Mouse (Mus musculus) ES-E14 (cell line): ENCODE measurements around the gene Lin7c. TPM values are rescaled to one million over a fixed set of nuclear protein-coding genes. Genes with fewer than 3 reads are reported as not detected.
"Not testable (repeated sequence)": the region's sequence is repeated elsewhere in the genome, so short reads cannot be mapped to it uniquely, and the experiment has no call there.

Source experiments
- DNase-seq: peaks from one replicate; pipeline ENCODE4 v3.0.0-alpha.2; 2013; ENCODE audit warnings: low read depth, low spot score
- H3K27ac ChIP-seq: 2 replicates; pipeline ENCODE4 v1.5.1; 2012; ENCODE audit warnings: low read depth, mild to moderate bottlenecking, low read length, moderate library complexity, mixed read lengths; ENCODE audit not compliant: poor library complexity, insufficient read depth, severe bottlenecking
- H3K36me3 ChIP-seq: 2 replicates; pipeline ENCODE4 v1.6.1; 2012; ENCODE audit warnings: mild to moderate bottlenecking, low read length, moderate library complexity, mixed read lengths; ENCODE audit not compliant: control insufficient read depth, poor library complexity, insufficient read depth, severe bottlenecking
- H3K4me1 ChIP-seq, 2 experiments: fragments of 150-350 bp in 1 of 2; sonication (generic) in 1 of 2; 2 replicates each; pipeline ENCODE4 v1.6.1; 2012; ENCODE audit warnings: low read length in 2 of 2, mild to moderate bottlenecking in 1 of 2, mixed read lengths in 1 of 2; ENCODE audit not compliant: control insufficient read depth in 2 of 2, insufficient read depth in 2 of 2, poor library complexity in 1 of 2
- H3K4me3 ChIP-seq, 2 experiments: fragments of 150-350 bp in 1 of 2; sonication (generic) in 1 of 2; 2 replicates each; pipeline ENCODE4 v1.5.1; 2012; ENCODE audit warnings: low read length in 2 of 2, low read depth in 1 of 2, mild to moderate bottlenecking in 1 of 2, mixed read lengths in 1 of 2; ENCODE audit not compliant: insufficient read depth in 1 of 2, poor library complexity in 1 of 2, severe bottlenecking in 1 of 2
- H3K9ac ChIP-seq: 2 replicates; pipeline ENCODE4 v1.6.1; 2012; ENCODE audit warnings: low read depth, mild to moderate bottlenecking, low read length, mixed read lengths; ENCODE audit not compliant: poor library complexity, insufficient read depth, severe bottlenecking
- H3K9me3 ChIP-seq: fragments of 150-350 bp; sonication (generic); 2 replicates; pipeline ENCODE4 v1.6.1; 2012; ENCODE audit warnings: low read depth, mild to moderate bottlenecking, low read length; ENCODE audit not compliant: control insufficient read depth, insufficient read depth
- CHD2 ChIP-seq: IDR thresholded peaks from 2 replicates; pipeline ENCODE4 v1.6.1; 2014; ENCODE audit warnings: mild to moderate bottlenecking, low read depth, low read length, inconsistent platforms
- HCFC1 ChIP-seq: IDR thresholded peaks from 2 replicates; pipeline ENCODE4 v1.6.1; 2012; ENCODE audit warnings: low read length, inconsistent platforms, borderline replicate concordance; ENCODE audit not compliant: insufficient read depth
- MAFK ChIP-seq: IDR thresholded peaks from 2 replicates; pipeline ENCODE4 v1.6.1; 2014; ENCODE audit warnings: mild to moderate bottlenecking, low read depth, low read length, inconsistent platforms; ENCODE audit not compliant: insufficient read depth
- ZC3H11A ChIP-seq: IDR thresholded peaks from 2 replicates; pipeline ENCODE4 v1.6.1; 2012; ENCODE audit warnings: low read depth, mild to moderate bottlenecking, inconsistent platforms, low read length, borderline replicate concordance
- ZNF384 ChIP-seq: IDR thresholded peaks from 2 replicates; pipeline ENCODE4 v1.6.1; 2012; ENCODE audit warnings: low read depth, low read length, inconsistent platforms
- in situ Hi-C, 2 experiments: fragments of 600-800 bp; cut with MboI; formaldehyde crosslinking; loops; one replicate each; pipeline ENCODE4 v1.15.1; 2025; ENCODE audit warnings: low sequenced_read_pairs in 2 of 2, inconsistent platforms in 1 of 2; ENCODE audit not compliant: unreplicated experiment in 2 of 2
- total RNA-seq: library from RNA; depleted of rRNA; stranded (reverse); fragments of 300-350 nt; gene quantifications from 2 replicates; pipeline ENCODE4 v1.2.3, GENCODE M21; 2012

Gene Lin7c
- total RNA-seq, 1 experiment: 71.8 TPM

DNA sequence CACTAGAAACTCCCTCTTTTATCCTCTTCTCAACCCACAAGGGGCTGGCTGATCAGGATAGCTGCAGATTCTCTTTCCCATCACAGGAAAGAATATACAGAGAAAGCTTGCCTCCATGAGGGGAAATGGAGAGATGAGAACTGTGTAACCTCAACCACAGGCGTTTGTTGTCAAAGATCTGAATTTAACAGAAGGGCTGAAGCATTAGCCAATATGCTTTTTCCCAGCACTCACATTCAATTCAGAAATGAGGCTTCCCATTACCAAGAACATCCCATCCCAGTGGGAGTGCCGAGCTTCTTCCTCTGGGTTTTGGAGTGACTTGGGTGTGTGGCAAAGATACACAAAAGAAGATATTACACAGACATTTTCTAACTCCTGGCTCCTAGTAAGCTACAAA is 31.0 kb upstream of the Lin7c start:
- Histone ChIP-seq H3K9ac (no peak overlapping the region), H3K4me3 (no peak overlapping the region), H3K4me1 (peaks cover 0 to 2% of the 10 kb centered on the region in 2 experiments; a peak in 1 of 4 replicates), H3K9me3 (no peaks in the 10 kb centered on the region), H3K27ac (no peak overlapping the region), H3K36me3 (no peaks in the 10 kb centered on the region)
- TF ChIP-seq ZNF384 (no peak), HCFC1 (no peak), ZC3H11A (no peak), MAFK (no peak), CHD2 (no peak)
- DNase-seq: no peak
- in situ Hi-C loops: no loop called here

DNA sequence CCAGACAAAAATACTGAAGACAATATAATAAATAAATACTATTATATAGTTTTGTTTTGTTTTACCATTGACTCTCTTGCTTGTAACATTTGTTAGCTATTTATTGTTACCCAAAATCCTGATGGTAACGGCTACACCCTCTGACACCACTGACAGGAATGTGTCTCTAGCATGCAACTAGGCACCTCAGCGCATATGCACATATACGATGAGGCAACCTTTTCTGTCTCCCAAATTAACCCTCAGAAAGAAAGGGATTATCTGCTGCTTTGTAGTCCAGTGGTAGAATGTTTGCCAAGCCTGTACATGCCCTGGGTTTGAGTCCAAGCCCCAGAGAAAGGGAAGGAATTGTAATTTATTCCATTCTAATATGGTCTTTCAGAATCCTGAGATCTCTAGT is 29.8 kb upstream of the Lin7c start:
- Histone ChIP-seq H3K4me1 (peaks cover 0 to 2% of the 10 kb centered on the region in 2 experiments; a peak in 1 of 4 replicates), H3K36me3 (no peaks in the 10 kb centered on the region), H3K4me3 (no peak overlapping the region), H3K9ac (no peak overlapping the region), H3K9me3 (no peaks in the 10 kb centered on the region), H3K27ac (no peak overlapping the region)
- in situ Hi-C loops: no loop called here
- TF ChIP-seq MAFK: no peak
- no peak for DNase-seq

DNA sequence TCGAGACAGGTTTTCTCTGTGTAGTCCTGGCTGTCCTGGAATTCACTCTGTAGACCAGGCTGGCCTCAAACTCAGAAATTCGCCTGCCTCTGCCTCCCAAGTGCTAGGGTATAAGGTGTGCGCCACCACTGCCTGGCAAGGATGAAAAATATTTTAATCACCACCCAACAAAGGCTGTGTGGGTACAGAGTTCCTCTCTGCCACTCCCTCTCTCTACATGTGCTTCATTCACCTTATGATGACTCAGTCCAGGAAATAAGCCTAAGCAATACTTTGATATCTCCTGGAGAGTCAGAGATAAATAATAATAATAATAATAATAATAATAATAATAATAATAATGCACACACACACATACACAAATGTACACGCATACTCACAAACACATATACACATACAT is 11.2 kb upstream of the Lin7c start:
- H3K27ac ChIP-seq, H3K9ac ChIP-seq, H3K36me3 ChIP-seq, H3K9me3 ChIP-seq, H3K4me1 ChIP-seq, DNase-seq, H3K4me3 ChIP-seq: not testable (repeated sequence)
- in situ Hi-C loops: loop anchor here in 1 of 2 experiments (25.0 kb wide), 1 partner anchor 483 kb away; the partner anchor contains the start of gene Fibin

DNA sequence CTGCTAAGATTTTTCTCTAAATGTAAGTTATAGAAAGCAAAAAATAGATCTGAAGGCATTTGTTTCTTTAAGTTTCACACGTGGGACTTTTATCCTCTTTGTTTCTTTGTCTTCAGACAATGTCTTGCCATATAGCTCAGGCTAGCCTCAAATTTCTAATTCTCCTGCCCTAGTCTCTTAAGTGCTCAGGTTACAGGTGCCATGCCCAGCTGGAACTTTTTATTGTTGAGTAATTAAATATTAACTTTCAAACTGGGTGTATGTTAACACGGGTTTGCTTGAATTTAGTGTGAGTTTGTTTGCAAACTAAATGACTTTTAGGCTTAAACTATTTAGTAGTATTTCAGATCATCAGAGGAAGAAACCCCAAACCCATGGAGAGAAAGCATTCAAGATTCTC is 9.5 kb upstream of the Lin7c start:
- in situ Hi-C loops: loop anchor here in 1 of 2 experiments (25.0 kb wide), 1 partner anchor 481 kb away; the partner anchor contains the start of gene Fibin
- H3K9ac ChIP-seq: no peak overlapping the region
- H3K27ac ChIP-seq: no peak overlapping the region
- no peaks in the 10 kb centered on the region for H3K9me3 ChIP-seq
- DNase-seq: no peak
- no peak overlapping the region for H3K4me3 ChIP-seq
- no peaks in the 10 kb centered on the region for H3K36me3 ChIP-seq
- TF ChIP-seq CHD2 (no peak), ZC3H11A (no peak), HCFC1 (no peak), MAFK (no peak), ZNF384 (no peak)
- H3K4me1 ChIP-seq: no peaks in the 10 kb centered on the region

DNA sequence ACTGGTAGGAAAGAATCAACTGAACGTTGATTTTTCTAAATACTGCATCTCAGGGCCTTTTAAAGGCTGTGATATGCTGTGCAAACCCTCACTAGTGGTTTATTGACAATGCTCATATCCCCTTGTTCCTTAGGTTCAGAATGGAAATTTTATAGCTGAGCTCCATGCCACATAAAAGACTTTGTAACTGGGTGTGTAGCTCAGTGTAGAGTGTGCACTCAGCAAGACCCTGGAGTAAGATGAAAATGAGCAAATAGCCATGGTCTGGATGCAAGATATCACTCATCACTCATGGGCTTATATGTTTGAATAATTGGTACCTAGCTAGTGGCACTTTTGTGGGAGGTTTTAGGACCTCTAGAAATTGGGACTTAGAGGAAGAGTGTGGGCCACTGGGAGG is 9.0 kb upstream of the Lin7c start:
- no peak overlapping the region for H3K9ac ChIP-seq
- H3K9me3 ChIP-seq: no peaks in the 10 kb centered on the region
- DNase-seq: no peak
- TF ChIP-seq CHD2 (no peak), ZC3H11A (no peak), HCFC1 (no peak), ZNF384 (no peak), MAFK (no peak)
- H3K27ac ChIP-seq: no peak overlapping the region
- H3K4me3 ChIP-seq: no peak overlapping the region
- in situ Hi-C loops: loop anchor here in 1 of 2 experiments (25.0 kb wide), 1 partner anchor 481 kb away; the partner anchor contains the start of gene Fibin
- H3K36me3 ChIP-seq: no peaks in the 10 kb centered on the region
- H3K4me1 ChIP-seq: no peaks in the 10 kb centered on the region
